Mouse (Mus musculus): ENCODE measurements around the gene F5.

DNA sequence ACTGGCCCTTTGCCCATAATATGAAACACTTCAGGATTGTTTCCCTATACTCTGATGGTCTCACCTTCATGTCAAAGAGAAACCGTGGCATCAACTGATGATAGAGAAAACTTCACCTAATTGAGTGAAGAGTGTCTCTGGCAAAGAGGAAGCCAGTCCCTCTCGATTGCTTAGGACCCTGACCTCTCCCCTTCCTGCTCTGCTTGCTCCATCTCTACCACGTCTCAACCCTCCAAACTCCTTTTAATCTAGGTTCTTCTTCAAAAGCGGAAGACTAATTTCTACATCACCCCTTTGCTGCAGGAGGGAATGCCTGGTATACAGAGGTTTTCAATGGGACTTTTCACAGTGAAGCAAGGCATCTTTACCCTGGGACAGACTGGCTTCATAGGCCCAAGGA is 21.5 kb downstream of the F5 start:
- TF ChIP-seq CTCF (IDR thresholded peaks at IDR 0.05; ENCODE audit: borderline replicate concordance, control insufficient read depth, extremely low read depth, insufficient read depth, low read length, poor library complexity), result no peak
- TF ChIP-seq POLR2A (IDR thresholded peaks at IDR 0.05; ENCODE audit: control insufficient read depth, extremely low read depth, insufficient read depth, low read length, poor library complexity), result no peak

Data from thymus, adult 2 months (tissue).